Mouse (Mus musculus): Measurements from ENCODE around the gene Ccnd2. TPM values are rescaled to one million over a fixed set of nuclear protein-coding genes. Genes with fewer than 3 reads are reported as not detected.
A peak's percentile ranks its signal among the peaks of the same experiment; 100 is the strongest.

Ccnd2 gene
- 822 and 875 TPM in 2 replicates for polyA plus RNA-seq (2015; fragmentation: Nextera tagmentation; extraction: Ambion mirVana)

DNA sequence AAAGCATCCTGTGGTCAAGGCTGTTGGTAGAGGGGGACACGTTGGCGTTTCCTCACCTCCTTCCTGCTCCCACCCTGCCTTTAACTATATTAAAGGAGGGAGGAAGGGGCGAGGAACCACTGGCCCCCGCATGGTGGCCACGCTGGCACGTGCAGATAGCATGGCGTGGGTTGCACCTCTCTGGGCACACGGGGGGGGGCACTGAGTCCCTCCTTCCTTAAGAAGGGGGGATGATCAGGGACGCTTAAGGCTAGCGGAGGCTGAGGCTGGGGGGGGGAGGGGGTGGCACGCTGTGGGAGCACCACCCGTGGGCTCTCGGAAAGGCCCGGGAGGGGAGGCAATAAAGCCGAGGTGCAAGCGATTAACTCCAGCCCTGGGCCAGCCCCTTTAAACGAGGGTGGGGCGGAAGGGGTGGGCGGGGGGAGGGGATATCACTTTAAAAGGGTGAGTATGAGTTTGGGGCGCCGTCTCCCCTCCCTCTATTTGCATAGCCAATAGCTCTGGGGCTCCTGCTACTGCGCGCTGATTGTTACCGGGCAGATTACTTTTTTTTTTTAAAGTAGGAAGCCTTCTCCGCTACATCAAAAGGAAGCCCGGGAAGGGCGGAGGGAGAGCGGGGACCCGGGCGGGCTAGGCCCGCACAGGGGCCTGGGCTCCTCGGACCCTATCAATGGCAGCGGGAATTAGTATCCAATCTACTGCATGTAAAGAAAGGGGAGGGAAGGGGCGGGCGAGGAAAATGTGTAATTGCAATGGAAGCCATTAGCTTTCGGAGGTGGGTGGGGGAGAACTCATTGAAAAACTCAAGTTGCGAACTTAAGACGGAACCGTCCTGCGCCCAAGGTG, at the start of gene Ccnd2:
Gene Ccnd2, minus strand, starts transcription at position 88 of the 846 bp plus-strand sequence.
- Histone ChIP-seq H3K4me1 (ENCODE audit: control insufficient read depth, insufficient read depth, low read length) (peaks cover 45% of the 10 kb centered on the region), H3K27ac (ENCODE audit: low read length) (peak within 1 kb of the TSS; percentile 94), H3K4me2 (ENCODE audit: low read depth, low read length) (peak within 1 kb of the TSS; percentile 95), H3K9me3 (ENCODE audit: control insufficient read depth, low read length) (no peaks in the 10 kb centered on the region), H3K4me3 (ENCODE audit: low read length) (peak within 1 kb of the TSS; percentile 82), H3K36me3 (ENCODE audit: control insufficient read depth, insufficient read depth, low read length) (no peaks in the 10 kb centered on the region), H3K27me3 (replicated peaks; ENCODE audit: control insufficient read depth, insufficient read depth, low read length) (0 out of 2 replicates have a peak, but pooled peaks cover 3% of the 10 kb centered on the region), H3K9ac (ENCODE audit: low read depth, low read length) (peak within 1 kb of the TSS; percentile 71)
- ATAC-seq: peak; percentile 71
- 0% methylated on average over 40 of the region's 40 CpGs for WGBS

DNA sequence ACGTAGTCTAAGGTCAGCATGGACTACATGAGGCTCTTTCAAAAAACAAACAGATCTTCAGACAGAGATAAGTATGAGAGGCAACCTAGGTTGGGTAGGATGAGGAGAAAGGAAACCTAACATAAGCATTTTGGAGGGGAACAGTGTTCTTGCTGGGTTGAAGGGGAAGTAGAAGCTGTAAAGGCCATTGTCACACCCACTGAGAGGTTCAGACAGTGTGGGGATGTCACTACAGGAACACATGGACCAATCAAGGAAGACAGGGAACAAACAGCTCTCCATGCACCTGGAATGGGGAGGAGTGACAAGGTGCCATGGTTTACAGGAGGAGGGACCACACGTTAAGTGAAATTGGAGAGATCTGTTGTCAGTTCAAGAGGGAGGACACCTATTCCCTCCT, 45.0 kb upstream of the Ccnd2 start:
- H3K4me3 ChIP-seq (ENCODE audit: low read length): no peak overlapping the region
- no peak overlapping the region for H3K9ac ChIP-seq (ENCODE audit: low read depth, low read length)
- H3K4me2 ChIP-seq (ENCODE audit: low read depth, low read length): no peak overlapping the region
- H3K27ac ChIP-seq (ENCODE audit: low read length): no peak overlapping the region
- no peaks in the 10 kb centered on the region for H3K36me3 ChIP-seq (ENCODE audit: control insufficient read depth, insufficient read depth, low read length)
- H3K27me3 ChIP-seq (replicated peaks; ENCODE audit: control insufficient read depth, insufficient read depth, low read length): no peaks in the 10 kb centered on the region
- no peaks in the 10 kb centered on the region for H3K9me3 ChIP-seq (ENCODE audit: control insufficient read depth, low read length)
- 69% methylated on average over 2 of the region's 2 CpGs for WGBS
- no peaks in the 10 kb centered on the region for H3K4me1 ChIP-seq (ENCODE audit: control insufficient read depth, insufficient read depth, low read length)
- no peak for ATAC-seq

GRCm38 (mm10) chr6:127181296-127181695, 29.3 kb upstream of the Ccnd2 start:
- Histone ChIP-seq H3K36me3 (ENCODE audit: control insufficient read depth, insufficient read depth, low read length) (no peaks in the 10 kb centered on the region), H3K4me1 (ENCODE audit: control insufficient read depth, insufficient read depth, low read length) (no peaks in the 10 kb centered on the region; the same call in 1 of the 2 replicates), H3K4me2 (ENCODE audit: low read depth, low read length) (no peak overlapping the region), H3K9ac (ENCODE audit: low read depth, low read length) (no peak overlapping the region), H3K9me3 (ENCODE audit: control insufficient read depth, low read length) (no peaks in the 10 kb centered on the region), H3K27ac (ENCODE audit: low read length) (no peak overlapping the region), H3K4me3 (ENCODE audit: low read length) (no peak overlapping the region), H3K27me3 (replicated peaks; ENCODE audit: control insufficient read depth, insufficient read depth, low read length) (no peaks in the 10 kb centered on the region)
- WGBS: 68% methylated on average over 12 of the region's 12 CpGs
- no peak for ATAC-seq

GRCm38 (mm10) chr6:127179056-127179759, 27.2 kb upstream of the Ccnd2 start:
- H3K4me2 ChIP-seq (ENCODE audit: low read depth, low read length): no peak overlapping the region
- 57% methylated on average over 12 of the region's 12 CpGs for WGBS

GRCm38 (mm10) chr6:127177962-127178361, 26.0 kb upstream of the Ccnd2 start:
- Histone ChIP-seq H3K27ac (ENCODE audit: low read length) (peak overlapping the region; percentile 26), H3K9ac (ENCODE audit: low read depth, low read length) (no peak overlapping the region), H3K4me2 (ENCODE audit: low read depth, low read length) (no peak overlapping the region), H3K4me1 (ENCODE audit: control insufficient read depth, insufficient read depth, low read length) (no peaks in the 10 kb centered on the region; the same call in 1 of the 2 replicates), H3K9me3 (ENCODE audit: control insufficient read depth, low read length) (no peaks in the 10 kb centered on the region), H3K27me3 (replicated peaks; ENCODE audit: control insufficient read depth, insufficient read depth, low read length) (no peaks in the 10 kb centered on the region), H3K36me3 (ENCODE audit: control insufficient read depth, insufficient read depth, low read length) (no peaks in the 10 kb centered on the region), H3K4me3 (ENCODE audit: low read length) (no peak overlapping the region)
- whole genome bisulfite sequencing: 57% methylated on average over 7 of the region's 7 CpGs
- peak; percentile 48 for ATAC-seq

More at GRCm38 (mm10) chr6:127179056-127179759, 27.2 kb upstream of the Ccnd2 start:
- no peaks in the 10 kb centered on the region for H3K9me3 ChIP-seq (ENCODE audit: control insufficient read depth, low read length)
- H3K36me3 ChIP-seq (ENCODE audit: control insufficient read depth, insufficient read depth, low read length): no peaks in the 10 kb centered on the region
- ATAC-seq: no peak
- no peak overlapping the region for H3K27ac ChIP-seq (ENCODE audit: low read length)
- H3K9ac ChIP-seq (ENCODE audit: low read depth, low read length): no peak overlapping the region
- H3K4me1 ChIP-seq (ENCODE audit: control insufficient read depth, insufficient read depth, low read length): no peaks in the 10 kb centered on the region; the same call in 1 of the 2 replicates
- no peak overlapping the region for H3K4me3 ChIP-seq (ENCODE audit: low read length)
- no peaks in the 10 kb centered on the region for H3K27me3 ChIP-seq (replicated peaks; ENCODE audit: control insufficient read depth, insufficient read depth, low read length)

DNA sequence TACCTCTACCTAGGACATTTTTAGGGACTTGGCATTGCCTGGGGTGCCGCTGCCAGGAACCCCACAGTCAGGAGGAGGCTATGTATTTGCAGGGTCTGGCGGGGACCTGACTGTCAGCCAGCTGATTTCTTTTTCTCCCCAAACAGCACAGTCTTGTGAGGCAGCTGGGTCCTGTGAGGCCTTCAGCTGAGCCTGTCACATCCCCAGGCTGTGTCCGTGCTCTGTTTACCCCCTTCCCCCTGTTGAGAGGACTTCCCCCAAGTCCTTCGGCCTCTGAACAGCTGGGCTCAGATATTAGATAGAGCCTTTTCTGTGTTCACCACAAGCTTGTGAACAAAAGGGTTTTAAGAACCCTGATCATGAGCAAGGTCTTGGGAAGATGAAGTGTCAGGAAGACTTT, 25.4 kb upstream of the Ccnd2 start:
- ATAC-seq: peak; percentile 59
- no peak overlapping the region for H3K4me2 ChIP-seq (ENCODE audit: low read depth, low read length)
- H3K27ac ChIP-seq (ENCODE audit: low read length): peak overlapping the region; percentile 26
- H3K27me3 ChIP-seq (replicated peaks; ENCODE audit: control insufficient read depth, insufficient read depth, low read length): no peaks in the 10 kb centered on the region
- H3K9ac ChIP-seq (ENCODE audit: low read depth, low read length): 0 out of 2 replicates have a peak overlapping the region, but pooled peaks have one; percentile 25
- no peaks in the 10 kb centered on the region for H3K9me3 ChIP-seq (ENCODE audit: control insufficient read depth, low read length)
- no peaks in the 10 kb centered on the region for H3K36me3 ChIP-seq (ENCODE audit: control insufficient read depth, insufficient read depth, low read length)
- no peaks in the 10 kb centered on the region; the same call in 1 of the 2 replicates for H3K4me1 ChIP-seq (ENCODE audit: control insufficient read depth, insufficient read depth, low read length)
- no peak overlapping the region for H3K4me3 ChIP-seq (ENCODE audit: low read length)
- WGBS: 40% methylated on average over 4 of the region's 4 CpGs

DNA sequence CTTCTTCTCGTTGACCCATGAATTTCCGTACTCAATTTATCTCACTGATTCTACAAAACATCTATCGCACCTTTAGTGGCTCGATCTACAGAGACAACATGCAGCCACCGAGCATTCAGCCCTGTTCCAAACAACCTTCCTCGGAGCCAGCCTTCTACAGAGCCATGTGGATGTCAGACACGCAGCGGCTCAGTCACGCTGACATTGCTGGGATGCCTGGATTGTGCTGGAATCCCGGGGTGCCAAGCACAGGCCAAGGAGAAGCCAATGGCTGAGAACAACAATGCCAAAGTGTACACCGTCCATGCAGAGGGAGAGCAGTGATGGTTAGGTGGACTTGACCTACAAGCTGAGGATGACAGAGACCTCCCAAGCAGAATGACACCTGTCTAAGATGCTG, 20.5 kb upstream of the Ccnd2 start:
- ATAC-seq: no peak
- Histone ChIP-seq H3K4me2 (ENCODE audit: low read depth, low read length) (no peak overlapping the region), H3K4me3 (ENCODE audit: low read length) (no peak overlapping the region), H3K27ac (ENCODE audit: low read length) (no peak overlapping the region), H3K27me3 (replicated peaks; ENCODE audit: control insufficient read depth, insufficient read depth, low read length) (no peaks in the 10 kb centered on the region), H3K9ac (ENCODE audit: low read depth, low read length) (no peak overlapping the region), H3K9me3 (ENCODE audit: control insufficient read depth, low read length) (no peaks in the 10 kb centered on the region), H3K4me1 (ENCODE audit: control insufficient read depth, insufficient read depth, low read length) (no peaks in the 10 kb centered on the region), H3K36me3 (ENCODE audit: control insufficient read depth, insufficient read depth, low read length) (no peaks in the 10 kb centered on the region)
- WGBS: 80% methylated on average over 11 of the region's 11 CpGs

DNA sequence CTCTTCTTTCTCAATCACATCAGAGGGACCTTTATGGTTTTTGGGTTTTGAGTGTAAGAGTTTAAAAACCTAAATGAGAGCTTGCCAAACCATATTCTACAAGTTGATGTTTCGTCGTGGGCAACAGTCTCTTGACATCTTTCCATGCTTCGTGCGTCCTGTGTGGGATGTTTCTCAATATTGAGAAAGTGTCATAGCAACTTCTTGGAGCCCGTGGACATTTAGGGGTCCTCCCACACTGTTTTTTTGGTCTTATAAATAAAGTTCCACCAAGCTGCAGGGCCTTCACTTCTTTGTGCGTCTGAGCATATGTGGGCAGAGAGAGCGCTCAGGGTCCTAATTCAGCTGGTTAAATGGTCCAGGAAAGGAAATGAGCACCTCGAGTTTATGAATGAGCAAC, 18.7 kb upstream of the Ccnd2 start:
- H3K27ac ChIP-seq (ENCODE audit: low read length): no peak overlapping the region
- no peaks in the 10 kb centered on the region for H3K9me3 ChIP-seq (ENCODE audit: control insufficient read depth, low read length)
- H3K4me3 ChIP-seq (ENCODE audit: low read length): no peak overlapping the region
- H3K27me3 ChIP-seq (replicated peaks; ENCODE audit: control insufficient read depth, insufficient read depth, low read length): 0 out of 2 replicates have a peak, but pooled peaks cover 2% of the 10 kb centered on the region
- no peak overlapping the region for H3K4me2 ChIP-seq (ENCODE audit: low read depth, low read length)
- no peak for ATAC-seq
- no peaks in the 10 kb centered on the region for H3K36me3 ChIP-seq (ENCODE audit: control insufficient read depth, insufficient read depth, low read length)
- 82% methylated on average over 8 of the region's 8 CpGs for WGBS
- H3K9ac ChIP-seq (ENCODE audit: low read depth, low read length): no peak overlapping the region
- no peaks in the 10 kb centered on the region for H3K4me1 ChIP-seq (ENCODE audit: control insufficient read depth, insufficient read depth, low read length)

- H3K4me1 ChIP-seq (ENCODE audit: control insufficient read depth, insufficient read depth, low read length): peaks cover 3% of the 10 kb centered on the region; the same call in 1 of the 2 replicates
- no peaks in the 10 kb centered on the region for H3K9me3 ChIP-seq (ENCODE audit: control insufficient read depth, low read length)
- H3K9ac ChIP-seq (ENCODE audit: low read depth, low read length): no peak overlapping the region
- H3K4me2 ChIP-seq (ENCODE audit: low read depth, low read length): no peak overlapping the region
- no peak for ATAC-seq
- 67% methylated on average over 4 of the region's 4 CpGs for WGBS
- H3K27ac ChIP-seq (ENCODE audit: low read length): no peak overlapping the region
- 0 out of 2 replicates have a peak, but pooled peaks cover 2% of the 10 kb centered on the region for H3K27me3 ChIP-seq (replicated peaks; ENCODE audit: control insufficient read depth, insufficient read depth, low read length)
- no peak overlapping the region for H3K4me3 ChIP-seq (ENCODE audit: low read length)
- no peaks in the 10 kb centered on the region for H3K36me3 ChIP-seq (ENCODE audit: control insufficient read depth, insufficient read depth, low read length)
These were observed 13.7 kb upstream of the Ccnd2 start for GRCm38 (mm10) chr6:127165663-127166062.

All from intestine, embryonic 16.5 days (tissue).